Mouse (Mus musculus) lung, adult 2 months (tissue): ENCODE measurements around the gene Trim46.
A peak's percentile ranks its signal among the peaks of the same experiment; 100 is the strongest.

Experiments
- CTCF ChIP-seq: fragments of 200-500 bp; IDR thresholded peaks from 2 replicates; pipeline ENCODE4 v1.5.1; 2011; ENCODE audit warnings: mild to moderate bottlenecking, low read length, control low read depth; ENCODE audit not compliant: insufficient read depth
- POLR2A ChIP-seq: fragments of 200-500 bp; IDR thresholded peaks from 2 replicates; pipeline ENCODE4 v1.6.1; 2011; ENCODE audit warnings: low read depth, mild to moderate bottlenecking, control low read depth, low read length, borderline replicate concordance; ENCODE audit errors: extremely low read depth

DNA sequence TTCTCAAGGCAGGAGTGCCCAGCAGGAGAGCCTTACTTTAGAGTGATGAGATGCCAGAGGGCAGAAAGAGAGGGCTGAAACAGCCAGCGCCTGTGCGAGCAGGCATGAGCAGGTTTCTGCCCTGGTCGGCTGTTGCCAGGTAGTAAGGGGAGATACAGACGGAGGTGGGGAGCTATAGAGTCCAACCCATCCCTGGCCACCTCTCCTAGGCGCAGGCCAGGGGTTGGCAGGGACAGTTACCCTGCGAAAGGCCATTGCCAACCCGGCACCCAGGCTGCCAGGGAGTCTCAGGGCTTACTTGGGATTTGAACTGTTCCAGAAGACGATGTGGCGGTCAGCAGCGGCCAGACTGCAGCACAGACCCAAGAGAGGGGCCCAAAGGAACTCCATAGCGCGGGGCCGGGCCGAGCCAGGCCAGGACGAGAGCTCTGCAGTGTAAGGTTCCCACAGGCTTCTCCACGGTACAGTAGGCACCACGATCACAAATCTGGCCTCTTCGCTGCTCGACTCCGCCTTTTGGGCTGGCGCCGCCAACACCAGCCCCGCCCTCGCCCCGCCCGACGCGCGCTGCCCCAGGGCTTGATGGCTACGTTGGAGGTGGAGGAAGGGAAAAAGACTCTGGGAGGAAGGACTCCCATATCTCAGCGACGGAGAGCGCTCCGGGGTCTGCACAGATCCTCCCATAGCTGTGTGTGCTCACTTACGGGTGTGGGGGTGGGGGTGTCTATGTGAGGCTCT, 33.2 kb upstream of the Trim46 start:
- TF ChIP-seq POLR2A (0 out of 2 replicates have a peak, but pooled peaks have one; percentile 94), CTCF (no peak)
